In the genomic region with DNA sequence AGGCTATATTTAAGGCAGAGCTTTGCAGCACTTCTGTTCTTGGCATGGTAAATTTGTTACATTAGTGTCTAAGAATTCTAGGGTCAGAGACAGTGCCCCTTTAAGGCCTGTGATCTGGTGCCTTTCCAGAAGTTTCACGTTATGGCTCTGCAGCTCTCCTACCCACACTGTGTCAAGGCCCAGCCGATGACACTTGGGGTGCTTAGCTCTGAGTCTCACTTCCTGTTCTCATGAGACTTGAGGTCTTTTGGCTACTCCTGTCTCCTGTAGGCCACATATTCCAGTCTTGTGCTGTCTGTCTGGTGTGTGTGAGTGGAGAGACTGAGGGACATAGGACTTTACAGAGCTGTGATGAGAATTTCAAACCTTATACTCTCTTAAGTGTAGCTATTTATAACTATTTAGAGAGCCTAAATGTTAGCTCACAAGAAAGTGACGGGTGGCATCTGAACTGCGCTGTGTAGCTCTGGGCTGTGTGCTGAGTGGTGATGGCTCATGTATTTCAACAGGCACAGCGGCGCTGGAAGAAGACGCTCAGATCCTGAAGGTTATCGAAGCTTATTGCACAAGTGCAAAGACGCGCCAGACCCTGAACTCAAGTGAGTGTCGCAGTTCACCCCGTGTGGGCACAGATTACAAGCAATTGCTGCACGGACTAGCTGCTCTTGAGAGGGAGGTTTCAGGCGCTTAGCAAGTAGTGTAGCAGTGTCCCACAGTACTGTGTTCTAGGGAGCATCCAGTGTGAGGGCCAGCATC, we compare ENCODE assay signal across 23 mouse cellular contexts. TPM values are rescaled to one million over a fixed set of nuclear protein-coding genes. Genes with fewer than 3 reads are reported as not detected.
DNase-seq lines count a peak whose midpoint lies in the region; ATAC-seq lines count a peak whose summit lies in the region.
"Had no signal": no experiment of that assay in that cellular context is flagged by ENCODE, and none has a peak within 500 bp of the region (broad histone marks: within the 10 kb centered on the region; RNA-seq: fewer than 3 reads in every experiment).

No protein-coding gene starts in this region.

- no peaks in the 10 kb centered on the region for H3K9me3 ChIP-seq in kidney, embryonic 15.5 days (replicated peaks)
- H3K9me3 ChIP-seq in heart, embryonic 14.5 days (ENCODE audit: control insufficient read depth, low read length), result no peaks in the 10 kb centered on the region
- H3K9me3 ChIP-seq in liver, embryonic 11.5 days (ENCODE audit: control insufficient read depth, low read length), result no peaks in the 10 kb centered on the region
- H3K9me3 ChIP-seq: embryonic facial prominence, embryonic 10.5 days; hindbrain, embryonic 10.5 days; limb, embryonic 15.5 days; midbrain, embryonic 12.5 days had no signal

- no peak overlapping the region for H3K4me2 ChIP-seq in kidney, embryonic 15.5 days
- peak overlapping the region; percentile 31 for H3K4me2 ChIP-seq in heart, embryonic 14.5 days (ENCODE audit: low read length)
- no peak overlapping the region for H3K4me2 ChIP-seq in liver, embryonic 11.5 days
- H3K4me2 ChIP-seq: limb, embryonic 15.5 days; midbrain, embryonic 12.5 days had no signal

- no peaks in the 10 kb centered on the region for H3K27me3 ChIP-seq in kidney, embryonic 15.5 days
- H3K27me3 ChIP-seq in heart, embryonic 14.5 days (ENCODE audit: control insufficient read depth, insufficient read depth, low read length), result no peaks in the 10 kb centered on the region
- no peaks in the 10 kb centered on the region for H3K27me3 ChIP-seq in liver, embryonic 11.5 days (replicated peaks; ENCODE audit: control insufficient read depth, insufficient read depth, low read length)
- H3K27me3 ChIP-seq: limb, embryonic 15.5 days; midbrain, embryonic 12.5 days had no signal

- WGBS in kidney, embryonic 15.5 days, result 92% methylated on average over 14 of the region's 14 CpGs
- WGBS in heart, embryonic 14.5 days, result 31% methylated on average over 14 of the region's 14 CpGs
- WGBS in liver, embryonic 11.5 days, result 93% methylated on average over 14 of the region's 14 CpGs

- peaks cover 98% of the 10 kb centered on the region for H3K36me3 ChIP-seq in kidney, embryonic 15.5 days
- peaks cover 97% of the 10 kb centered on the region for H3K36me3 ChIP-seq in heart, embryonic 14.5 days (ENCODE audit: control insufficient read depth, insufficient read depth, low read length)
- peaks cover 34% of the 10 kb centered on the region for H3K36me3 ChIP-seq in liver, embryonic 11.5 days (ENCODE audit: control insufficient read depth, insufficient read depth, low read length)

- no peak overlapping the region for H3K4me3 ChIP-seq in kidney, embryonic 15.5 days (replicated peaks)
- no peak overlapping the region for H3K4me3 ChIP-seq in heart, embryonic 14.5 days (ENCODE audit: control insufficient read depth in 1 of 2, insufficient read depth in 1 of 2, low read depth in 1 of 2, low read length in 2 of 2)
- H3K4me3 ChIP-seq in liver, embryonic 11.5 days (ENCODE audit: low read depth, low read length), result no peak overlapping the region
- H3K4me3 ChIP-seq: embryonic facial prominence, embryonic 10.5 days; erythroblast, embryonic 14.5 days; hindbrain, embryonic 10.5 days; limb, embryonic 15.5 days; midbrain, embryonic 12.5 days had no signal

- no peak for ATAC-seq in kidney, embryonic 15.5 days (replicated peaks; ENCODE audit: low FRiP score)
- peak; percentile 73 for ATAC-seq in heart, embryonic 14.5 days (ENCODE audit: insufficient number of reproducible peaks, insufficient read depth, low FRiP score, low read depth)
- no peak for ATAC-seq in frontal cortex, adult (ENCODE audit: low TSS enrichment)
- ATAC-seq in liver, embryonic 11.5 days (replicated peaks; ENCODE audit: low FRiP score), result no peak
- ATAC-seq: forebrain, embryonic 16.5 days had no signal

- no peak overlapping the region for H3K9ac ChIP-seq in kidney, embryonic 15.5 days
- peak overlapping the region; percentile 40; the same call in 1 of the 2 replicates for H3K9ac ChIP-seq in heart, embryonic 14.5 days (ENCODE audit: low read length)
- H3K9ac ChIP-seq in liver, embryonic 11.5 days (ENCODE audit: low read depth, low read length), result no peak overlapping the region
- H3K9ac ChIP-seq: limb, embryonic 15.5 days; midbrain, embryonic 12.5 days had no signal

- DNase-seq in kidney, postnatal 10 days, result no peak
- peak; percentile 41 to 46 for DNase-seq in heart, adult 18-20 months
- no peak for DNase-seq in neural tube, embryonic 10.5 days (ENCODE audit: extremely low spot score, low spot score)
- DNase-seq in liver, embryonic 11.5 days (ENCODE audit: low spot score), result no peak
- no peak for DNase-seq in lung, postnatal 4 days
- DNase-seq: B cell, adult 2 months; cerebellum, postnatal 36 days; gastrocnemius, postnatal 14 days; kidney, adult 2 months; kidney, postnatal 36 days; layer of hippocampus, postnatal 36 days; lung, adult 18-20 months; lung, postnatal 36 days had no signal

- peaks cover 10% of the 10 kb centered on the region for H3K4me1 ChIP-seq in kidney, embryonic 15.5 days
- peaks cover 33 to 47% of the 10 kb centered on the region in 2 experiments for H3K4me1 ChIP-seq in heart, embryonic 14.5 days (ENCODE audit: control insufficient read depth in 2 of 2, insufficient read depth in 2 of 2, low read length in 2 of 2)
- H3K4me1 ChIP-seq in liver, embryonic 11.5 days (replicated peaks; ENCODE audit: control insufficient read depth, insufficient read depth, low read length), result no peaks in the 10 kb centered on the region
- H3K4me1 ChIP-seq: limb, embryonic 15.5 days; midbrain, embryonic 12.5 days had no signal

- H3K27ac ChIP-seq in kidney, embryonic 15.5 days, result peak overlapping the region; percentile 51; the same call in 1 of the 2 replicates
- peak overlapping the region; percentile 87 to 96 for H3K27ac ChIP-seq in heart, embryonic 14.5 days (replicated peaks in 1 of 2; ENCODE audit: control insufficient read depth in 1 of 2, insufficient read depth in 1 of 2, low read depth in 2 of 2, low read length in 2 of 2)
- H3K27ac ChIP-seq in liver, embryonic 11.5 days (ENCODE audit: low read depth, low read length), result no peak overlapping the region
- H3K27ac ChIP-seq: embryonic facial prominence, embryonic 10.5 days; hindbrain, embryonic 10.5 days; limb, embryonic 15.5 days; midbrain, embryonic 12.5 days had no signal

RNA-seq across cellular contexts. Expression of a gene that starts 18.6 kb away (rescaled TPM):
- 0.42 TPM in 1 of 2 replicates, not detected in the other for polyA plus RNA-seq in kidney, embryonic 15.5 days (2015; fragmentation: Nextera tagmentation; extraction: Ambion mirVana)
- total RNA-seq in heart, adult 18-20 months (2021), result not detected
- polyA plus RNA-seq in heart, embryonic 14.5 days (2014; fragmentation: Nextera tagmentation; extraction: Ambion mirVana), result 1.1 TPM in 1 of 2 replicates, not detected in the other
- polyA plus RNA-seq in liver, embryonic 11.5 days (2014; fragmentation: Nextera tagmentation; extraction: Ambion mirVana), result not detected in 2 replicates
- total RNA-seq: gastrocnemius, postnatal 14 days; neutrophil, adult 5-6 weeks had no signal
- polyA plus RNA-seq: embryonic facial prominence, embryonic 10.5 days; erythroblast, embryonic 14.5 days; kidney, adult 2 months; limb, embryonic 15.5 days had no signal

Comparison
In these comparisons a context has a peak if more than half of its experiments do, and no peak if none do; other contexts are left out.
1. DNase-seq: peak in heart, adult 18-20 months (2 of 2); none in kidney, postnatal 10 days (single experiment), neural tube, embryonic 10.5 days (single experiment), liver, embryonic 11.5 days (single experiment) and lung, postnatal 4 days (0 of 2).